25 mouse cellular contexts compared by ENCODE assay signal in the genomic region with DNA sequence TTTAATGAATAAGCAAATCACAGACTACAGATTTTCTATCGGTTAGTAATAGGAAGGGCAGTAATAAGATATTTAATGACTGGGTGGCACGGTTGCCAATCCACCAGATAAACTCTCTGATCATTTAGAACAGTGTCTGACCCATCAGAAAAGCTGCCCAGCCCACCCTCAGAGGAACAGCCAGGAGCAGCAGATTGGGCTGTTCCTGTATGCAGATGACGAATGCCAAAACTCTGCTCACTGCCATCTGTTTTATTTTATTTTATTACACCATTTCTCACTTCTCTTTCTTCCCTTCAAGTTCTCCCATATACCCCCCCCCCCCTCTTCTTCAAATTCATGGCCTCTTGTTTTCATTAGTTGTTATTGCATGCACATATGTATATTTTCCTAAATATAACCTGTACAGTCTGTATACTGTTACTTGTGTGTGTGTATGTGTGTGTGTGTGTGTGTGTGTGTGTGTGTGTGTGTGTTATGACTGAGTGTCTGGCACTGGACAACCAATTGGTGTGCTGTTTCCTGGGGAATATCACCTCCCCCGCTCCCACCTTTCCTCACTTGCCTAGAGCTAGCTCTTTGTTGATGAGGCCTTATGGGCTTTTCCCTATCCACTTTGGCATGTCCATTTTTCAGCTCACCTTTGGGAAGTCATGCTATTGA.
DNase-seq lines count a peak whose midpoint lies in the region; ATAC-seq lines count a peak whose summit lies in the region.
"Had no signal": no experiment of that assay in that cellular context is flagged by ENCODE, and none has a peak within 500 bp of the region (broad histone marks: within the 10 kb centered on the region; RNA-seq: fewer than 3 reads in every experiment).

No protein-coding gene starts in this region.

- peak; percentile 52; the same call in 1 of the 2 replicates for ATAC-seq in forebrain, embryonic 13.5 days
- ATAC-seq in forebrain, embryonic 12.5 days (ENCODE audit: low FRiP score): no peak
- no peak for ATAC-seq in neural tube, embryonic 15.5 days (ENCODE audit: low FRiP score)
- ATAC-seq: hindbrain, embryonic 16.5 days; intestine, embryonic 15.5 days; Patski had no signal

- H3K9ac ChIP-seq in forebrain, embryonic 13.5 days: no peak overlapping the region
- H3K9ac ChIP-seq in forebrain, embryonic 12.5 days: no peak overlapping the region
- no peak overlapping the region for H3K9ac ChIP-seq in neural tube, embryonic 15.5 days (replicated peaks)
- H3K9ac ChIP-seq: intestine, embryonic 15.5 days; liver, embryonic 13.5 days; midbrain, embryonic 12.5 days had no signal

- H3K9me3 ChIP-seq in forebrain, embryonic 13.5 days (replicated peaks): no peaks in the 10 kb centered on the region
- H3K9me3 ChIP-seq in forebrain, embryonic 12.5 days: no peaks in the 10 kb centered on the region
- no peaks in the 10 kb centered on the region for H3K9me3 ChIP-seq in neural tube, embryonic 15.5 days (replicated peaks)
- H3K9me3 ChIP-seq: hindbrain, embryonic 10.5 days; intestine, embryonic 15.5 days; liver, embryonic 13.5 days; midbrain, embryonic 12.5 days had no signal

- H3K4me1 ChIP-seq in forebrain, embryonic 13.5 days: 0 out of 2 replicates have a peak, but pooled peaks cover 7% of the 10 kb centered on the region
- no peaks in the 10 kb centered on the region for H3K4me1 ChIP-seq in forebrain, embryonic 12.5 days
- no peaks in the 10 kb centered on the region for H3K4me1 ChIP-seq in neural tube, embryonic 15.5 days
- H3K4me1 ChIP-seq: hindbrain, embryonic 10.5 days; intestine, embryonic 15.5 days; liver, embryonic 13.5 days; midbrain, embryonic 12.5 days had no signal

- intact Hi-C loops in left cerebral cortex, postnatal 4 days (cut with DNase I): no loop called here

- DNase-seq in left cerebral cortex, postnatal 4 days: peak; percentile 21
- DNase-seq in left cerebral cortex, adult 9 months (ENCODE audit: low spot score in 2 of 2): no peak
- DNase-seq in cerebellum, postnatal 36 days: peak; percentile 30 to 37
- no peak for DNase-seq in adipocyte (ENCODE audit: low spot score)
- DNase-seq: adrenal gland, adult 2 months; B cell, adult 2 months; gastrocnemius, postnatal 14 days; heart, adult 11 months; kidney, adult 9 months; kidney, postnatal 14 days; liver, embryonic 13.5 days; lung, adult 2 months; lung, postnatal 14 days; thymus, adult 2 months had no signal

- 87% methylated on average over 4 of the region's 4 CpGs for WGBS in forebrain, embryonic 13.5 days
- WGBS in forebrain, embryonic 12.5 days: 86% methylated on average over 4 of the region's 4 CpGs
- WGBS in neural tube, embryonic 15.5 days: 87% methylated on average over 4 of the region's 4 CpGs

- H3K27me3 ChIP-seq in forebrain, embryonic 13.5 days: no peaks in the 10 kb centered on the region
- H3K27me3 ChIP-seq in forebrain, embryonic 12.5 days: no peaks in the 10 kb centered on the region
- no peaks in the 10 kb centered on the region for H3K27me3 ChIP-seq in neural tube, embryonic 15.5 days (replicated peaks)
- H3K27me3 ChIP-seq: intestine, embryonic 15.5 days; liver, embryonic 13.5 days; midbrain, embryonic 12.5 days; Patski had no signal

- no peak overlapping the region for H3K27ac ChIP-seq in forebrain, embryonic 13.5 days
- no peak overlapping the region for H3K27ac ChIP-seq in forebrain, embryonic 12.5 days
- H3K27ac ChIP-seq in neural tube, embryonic 15.5 days (replicated peaks): no peak overlapping the region
- H3K27ac ChIP-seq: hindbrain, embryonic 10.5 days; intestine, embryonic 15.5 days; liver, embryonic 13.5 days; midbrain, embryonic 12.5 days; stomach, postnatal 0 days had no signal

- H3K4me2 ChIP-seq in forebrain, embryonic 13.5 days: no peak overlapping the region
- H3K4me2 ChIP-seq in forebrain, embryonic 12.5 days: no peak overlapping the region
- H3K4me2 ChIP-seq in neural tube, embryonic 15.5 days: no peak overlapping the region
- H3K4me2 ChIP-seq: heart, embryonic 11.5 days; intestine, embryonic 15.5 days; liver, embryonic 13.5 days; midbrain, embryonic 12.5 days had no signal

- H3K4me3 ChIP-seq in forebrain, embryonic 13.5 days: no peak overlapping the region
- H3K4me3 ChIP-seq in forebrain, embryonic 12.5 days (replicated peaks): no peak overlapping the region
- H3K4me3 ChIP-seq in neural tube, embryonic 15.5 days (replicated peaks): no peak overlapping the region
- H3K4me3 ChIP-seq: hindbrain, embryonic 10.5 days; intestine, embryonic 15.5 days; liver, embryonic 13.5 days; midbrain, embryonic 12.5 days had no signal

- H3K36me3 ChIP-seq in forebrain, embryonic 13.5 days (ENCODE audit: poor library complexity, severe bottlenecking): no peaks in the 10 kb centered on the region
- H3K36me3 ChIP-seq in forebrain, embryonic 12.5 days (replicated peaks): no peaks in the 10 kb centered on the region
- H3K36me3 ChIP-seq in neural tube, embryonic 15.5 days: no peaks in the 10 kb centered on the region
- H3K36me3 ChIP-seq: G1E; hindbrain, embryonic 10.5 days; intestine, embryonic 15.5 days; liver, embryonic 13.5 days; midbrain, embryonic 12.5 days had no signal

Comparison
In these comparisons a context has a peak if more than half of its experiments do, and no peak if none do; other contexts are left out.
1. DNase-seq: peak in left cerebral cortex, postnatal 4 days (single experiment) and cerebellum, postnatal 36 days (2 of 2); none in left cerebral cortex, adult 9 months (0 of 2) and adipocyte (single experiment).